Mouse (Mus musculus): ENCODE measurements around the gene Adgrl2.

The Adgrl2 gene

GRCm38 (mm10) chr3:148887902-148888301, 102.5 kb downstream of the Adgrl2 start:
- DNase-seq (ENCODE audit: extremely low read depth, insufficient read length, low spot score), result no peak

GRCm38 (mm10) chr3:148886956-148887355, 103.4 kb downstream of the Adgrl2 start:
- DNase-seq (ENCODE audit: extremely low read depth, insufficient read length, low spot score), result no peak

- DNase-seq (ENCODE audit: extremely low read depth, insufficient read length, low spot score), result no peak
Measured at GRCm38 (mm10) chr3:148885980-148886668, 104.2 kb downstream of the Adgrl2 start.

GRCm38 (mm10) chr3:148885184-148885583, 105.2 kb downstream of the Adgrl2 start:
- DNase-seq (ENCODE audit: extremely low read depth, insufficient read length, low spot score), result no peak

GRCm38 (mm10) chr3:148881431-148881830, 108.9 kb downstream of the Adgrl2 start:
- DNase-seq (ENCODE audit: extremely low read depth, insufficient read length, low spot score), result no peak

GRCm38 (mm10) chr3:148872563-148872962, 117.8 kb downstream of the Adgrl2 start:
- DNase-seq (ENCODE audit: extremely low read depth, insufficient read length, low spot score), result no peak

- no peak for DNase-seq (ENCODE audit: extremely low read depth, insufficient read length, low spot score)
Measured at GRCm38 (mm10) chr3:148871792-148872464, 118.4 kb downstream of the Adgrl2 start.

GRCm38 (mm10) chr3:148867618-148868017, 122.7 kb downstream of the Adgrl2 start:
- no peak for DNase-seq (ENCODE audit: extremely low read depth, insufficient read length, low spot score)

GRCm38 (mm10) chr3:148866633-148867032, 123.7 kb downstream of the Adgrl2 start:
- DNase-seq (ENCODE audit: extremely low read depth, insufficient read length, low spot score), result no peak

- DNase-seq (ENCODE audit: extremely low read depth, insufficient read length, low spot score), result no peak
Measured at GRCm38 (mm10) chr3:148866053-148866452, 124.3 kb downstream of the Adgrl2 start.

GRCm38 (mm10) chr3:148865234-148865633, 125.1 kb downstream of the Adgrl2 start:
- no peak for DNase-seq (ENCODE audit: extremely low read depth, insufficient read length, low spot score)

GRCm38 (mm10) chr3:148861860-148862259, 128.5 kb downstream of the Adgrl2 start:
- DNase-seq (ENCODE audit: extremely low read depth, insufficient read length, low spot score), result no peak

- no peak for DNase-seq (ENCODE audit: extremely low read depth, insufficient read length, low spot score)
Measured at GRCm38 (mm10) chr3:148854306-148854910, 135.9 kb downstream of the Adgrl2 start.

GRCm38 (mm10) chr3:148853372-148853771, 137.0 kb downstream of the Adgrl2 start:
- no peak for DNase-seq (ENCODE audit: extremely low read depth, insufficient read length, low spot score)

GRCm38 (mm10) chr3:148852556-148852955, 137.8 kb downstream of the Adgrl2 start:
- peak; percentile 30 for DNase-seq (ENCODE audit: extremely low read depth, insufficient read length, low spot score)

GRCm38 (mm10) chr3:148850821-148851220, 139.5 kb downstream of the Adgrl2 start:
- DNase-seq (ENCODE audit: extremely low read depth, insufficient read length, low spot score), result no peak

GRCm38 (mm10) chr3:148848366-148848765, 142.0 kb downstream of the Adgrl2 start:
- no peak for DNase-seq (ENCODE audit: extremely low read depth, insufficient read length, low spot score)

GRCm38 (mm10) chr3:148844182-148844581, 146.2 kb downstream of the Adgrl2 start:
- DNase-seq (ENCODE audit: extremely low read depth, insufficient read length, low spot score), result no peak

GRCm38 (mm10) chr3:148842533-148842932, 147.8 kb downstream of the Adgrl2 start:
- DNase-seq (ENCODE audit: extremely low read depth, insufficient read length, low spot score), result no peak

GRCm38 (mm10) chr3:148838835-148839296, 151.5 kb downstream of the Adgrl2 start:
- no peak for DNase-seq (ENCODE audit: extremely low read depth, insufficient read length, low spot score)

GRCm38 (mm10) chr3:148838095-148838834, 152.1 kb downstream of the Adgrl2 start:
- DNase-seq (ENCODE audit: extremely low read depth, insufficient read length, low spot score), result no peak

All from 3134 (cell line).